13 mouse cellular contexts compared by ENCODE assay signal in the genomic region with DNA sequence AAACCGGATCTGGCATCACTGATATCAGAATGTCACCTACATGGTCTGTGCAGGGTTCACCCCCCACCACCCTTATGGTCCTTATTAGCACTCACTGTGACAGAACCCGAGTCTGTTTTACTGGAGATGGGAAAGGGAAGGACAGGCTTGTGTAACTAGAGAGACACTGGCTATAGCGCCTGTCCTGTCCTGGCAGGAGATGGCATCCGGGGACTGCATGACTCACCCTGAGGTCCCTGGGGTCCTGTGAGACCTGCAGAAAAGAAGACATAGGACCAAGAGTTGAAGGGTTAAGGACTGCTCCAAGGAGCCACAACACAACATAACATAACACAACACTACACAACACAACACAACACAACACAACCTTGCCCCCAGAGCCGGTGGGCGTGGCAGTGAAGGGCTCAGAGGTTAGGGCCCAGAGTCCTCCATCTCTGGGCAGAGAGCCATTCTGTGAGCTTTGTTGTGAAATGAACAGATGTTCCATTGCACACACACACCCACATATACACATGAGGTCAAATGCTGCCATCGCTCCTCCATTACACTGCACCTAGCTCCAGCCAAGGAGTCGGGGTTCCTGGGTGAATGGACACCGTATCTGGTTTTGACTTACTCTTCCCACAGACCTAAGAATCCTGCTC. TPM values are rescaled to one million over a fixed set of nuclear protein-coding genes. Genes with fewer than 3 reads are reported as not detected.
DNase-seq lines count a peak whose midpoint lies in the region; ATAC-seq and TF ChIP-seq lines count a peak whose summit lies in the region.
"Had no signal": no experiment of that assay in that cellular context is flagged by ENCODE, and none has a peak within 500 bp of the region (broad histone marks: within the 10 kb centered on the region; RNA-seq: fewer than 3 reads in every experiment).

No protein-coding gene starts in this region.

- 0 out of 2 replicates have a peak overlapping the region, but pooled peaks have one; percentile 31 for H3K9ac ChIP-seq in forebrain, postnatal 0 days
- no peak overlapping the region for H3K9ac ChIP-seq in forebrain, embryonic 16.5 days (replicated peaks; ENCODE audit: low read depth, low read length)
- no peak overlapping the region for H3K9ac ChIP-seq in intestine, embryonic 15.5 days
- no peak overlapping the region for H3K9ac ChIP-seq in intestine, postnatal 0 days (ENCODE audit: low read depth, low read length)
- H3K9ac ChIP-seq in liver, postnatal 0 days (replicated peaks): no peak overlapping the region
- no peak overlapping the region for H3K9ac ChIP-seq in stomach, embryonic 15.5 days

- no peak for DNase-seq in forebrain, postnatal 0 days
- peak; percentile 40 for DNase-seq in liver, postnatal 0 days
- no peak for DNase-seq in frontal cortex, postnatal 25 days (ENCODE audit: low spot score in 2 of 2)
- DNase-seq: cerebellum, adult 9-11 months; gastrocnemius, adult 2 months; thymus, adult 2 months had no signal

- TF ChIP-seq EP300 in liver, postnatal 0 days (IDR thresholded peaks at IDR 0.05; ENCODE audit: low read depth): no peak

- H3K9me3 ChIP-seq in forebrain, postnatal 0 days (ENCODE audit: low read length): no peaks in the 10 kb centered on the region
- H3K9me3 ChIP-seq in forebrain, embryonic 16.5 days (ENCODE audit: control insufficient read depth, low read length): no peaks in the 10 kb centered on the region
- H3K9me3 ChIP-seq in intestine, embryonic 15.5 days: no peaks in the 10 kb centered on the region
- no peaks in the 10 kb centered on the region for H3K9me3 ChIP-seq in intestine, postnatal 0 days (ENCODE audit: control insufficient read depth)
- no peaks in the 10 kb centered on the region for H3K9me3 ChIP-seq in liver, postnatal 0 days (ENCODE audit: low read length)
- no peaks in the 10 kb centered on the region for H3K9me3 ChIP-seq in stomach, embryonic 15.5 days
- H3K9me3 ChIP-seq: embryonic facial prominence, embryonic 12.5 days; kidney, embryonic 15.5 days had no signal

- no peaks in the 10 kb centered on the region for H3K36me3 ChIP-seq in forebrain, postnatal 0 days (ENCODE audit: insufficient read depth)
- no peaks in the 10 kb centered on the region for H3K36me3 ChIP-seq in forebrain, embryonic 16.5 days (ENCODE audit: control insufficient read depth, insufficient read depth)
- no peaks in the 10 kb centered on the region for H3K36me3 ChIP-seq in intestine, embryonic 15.5 days
- H3K36me3 ChIP-seq in intestine, postnatal 0 days (ENCODE audit: control insufficient read depth, insufficient read depth): no peaks in the 10 kb centered on the region
- H3K36me3 ChIP-seq in liver, postnatal 0 days (replicated peaks; ENCODE audit: insufficient read depth, low read length): no peaks in the 10 kb centered on the region
- H3K36me3 ChIP-seq in stomach, embryonic 15.5 days: no peaks in the 10 kb centered on the region
- H3K36me3 ChIP-seq: embryonic facial prominence, embryonic 12.5 days; kidney, embryonic 15.5 days had no signal

- H3K27me3 ChIP-seq in forebrain, postnatal 0 days (ENCODE audit: insufficient read depth, low read length): no peaks in the 10 kb centered on the region
- no peaks in the 10 kb centered on the region for H3K27me3 ChIP-seq in forebrain, embryonic 16.5 days (replicated peaks; ENCODE audit: control insufficient read depth, insufficient read depth, low read length)
- no peaks in the 10 kb centered on the region for H3K27me3 ChIP-seq in intestine, embryonic 15.5 days (replicated peaks)
- no peaks in the 10 kb centered on the region for H3K27me3 ChIP-seq in intestine, postnatal 0 days (replicated peaks; ENCODE audit: control insufficient read depth, insufficient read depth, low read length)
- H3K27me3 ChIP-seq in liver, postnatal 0 days (ENCODE audit: insufficient read depth, low read length): no peaks in the 10 kb centered on the region
- H3K27me3 ChIP-seq in stomach, embryonic 15.5 days (replicated peaks): no peaks in the 10 kb centered on the region
- H3K27me3 ChIP-seq: embryonic facial prominence, embryonic 12.5 days had no signal

- no peak overlapping the region for H3K4me2 ChIP-seq in forebrain, postnatal 0 days (ENCODE audit: low read depth)
- H3K4me2 ChIP-seq in forebrain, embryonic 16.5 days (ENCODE audit: low read length): no peak overlapping the region
- H3K4me2 ChIP-seq in intestine, embryonic 15.5 days (replicated peaks): no peak overlapping the region
- H3K4me2 ChIP-seq in intestine, postnatal 0 days (replicated peaks; ENCODE audit: low read depth): no peak overlapping the region
- no peak overlapping the region for H3K4me2 ChIP-seq in liver, postnatal 0 days (ENCODE audit: low read depth, low read length)
- H3K4me2 ChIP-seq in stomach, embryonic 15.5 days: no peak overlapping the region
- H3K4me2 ChIP-seq: embryonic facial prominence, embryonic 12.5 days; kidney, embryonic 15.5 days had no signal

- no peak for TF ChIP-seq CTCF in forebrain, postnatal 0 days (IDR thresholded peaks at IDR 0.05; ENCODE audit: low read depth)
- TF ChIP-seq CTCF in intestine, postnatal 0 days (IDR thresholded peaks at IDR 0.05; ENCODE audit: low read depth): no peak
- TF ChIP-seq CTCF in liver, postnatal 0 days (IDR thresholded peaks at IDR 0.05; ENCODE audit: low read depth): no peak

- 84% methylated on average over 9 of the region's 9 CpGs for WGBS in forebrain, postnatal 0 days
- WGBS in forebrain, embryonic 16.5 days: 90% methylated on average over 9 of the region's 9 CpGs
- 81% methylated on average over 9 of the region's 9 CpGs for WGBS in intestine, embryonic 15.5 days
- WGBS in intestine, postnatal 0 days: 84% methylated on average over 9 of the region's 9 CpGs
- WGBS in liver, postnatal 0 days (ENCODE audit: insufficient replicate concordance): 76% methylated on average over 9 of the region's 9 CpGs
- WGBS in stomach, embryonic 15.5 days: 81% methylated on average over 9 of the region's 9 CpGs

- H3K4me1 ChIP-seq in forebrain, postnatal 0 days (ENCODE audit: insufficient read depth): 0 out of 2 replicates have a peak, but pooled peaks cover 3% of the 10 kb centered on the region
- H3K4me1 ChIP-seq in forebrain, embryonic 16.5 days (replicated peaks; ENCODE audit: control insufficient read depth, insufficient read depth, low read length): peaks cover 6% of the 10 kb centered on the region
- H3K4me1 ChIP-seq in intestine, embryonic 15.5 days (replicated peaks): peaks cover 8% of the 10 kb centered on the region; the same call in 1 of the 2 replicates
- H3K4me1 ChIP-seq in intestine, postnatal 0 days (replicated peaks; ENCODE audit: control insufficient read depth, insufficient read depth, low read length): no peaks in the 10 kb centered on the region
- no peaks in the 10 kb centered on the region; the same call in 1 of the 2 replicates for H3K4me1 ChIP-seq in liver, postnatal 0 days (ENCODE audit: insufficient read depth)
- peaks cover 9% of the 10 kb centered on the region for H3K4me1 ChIP-seq in stomach, embryonic 15.5 days

- no peak for ATAC-seq in forebrain, postnatal 0 days
- no peak for ATAC-seq in forebrain, embryonic 16.5 days
- ATAC-seq in intestine, embryonic 15.5 days: no peak
- ATAC-seq in intestine, postnatal 0 days: no peak
- peak; percentile 85 for ATAC-seq in liver, postnatal 0 days
- no peak for ATAC-seq in stomach, embryonic 15.5 days (ENCODE audit: insufficient read depth, low FRiP score, low read depth)
- no peak for ATAC-seq in granulocyte monocyte progenitor cell, adult 5-6 weeks (replicated peaks; ENCODE audit: poor library complexity, severe bottlenecking)

- no peak overlapping the region for H3K4me3 ChIP-seq in forebrain, postnatal 0 days (ENCODE audit: low read depth, low read length)
- no peak overlapping the region for H3K4me3 ChIP-seq in forebrain, embryonic 16.5 days (replicated peaks; ENCODE audit: low read length)
- H3K4me3 ChIP-seq in intestine, embryonic 15.5 days (replicated peaks): no peak overlapping the region
- H3K4me3 ChIP-seq in intestine, postnatal 0 days (ENCODE audit: low read depth, low read length): no peak overlapping the region
- H3K4me3 ChIP-seq in liver, postnatal 0 days (ENCODE audit: low read depth, low read length): no peak overlapping the region
- H3K4me3 ChIP-seq in stomach, embryonic 15.5 days (replicated peaks): no peak overlapping the region
- H3K4me3 ChIP-seq: embryonic facial prominence, embryonic 12.5 days; kidney, embryonic 15.5 days had no signal

- no peak overlapping the region for H3K27ac ChIP-seq in forebrain, postnatal 0 days (ENCODE audit: low read depth, low read length)
- H3K27ac ChIP-seq in forebrain, embryonic 16.5 days (ENCODE audit: low read length): no peak overlapping the region
- peak overlapping the region; percentile 62; the same call in 1 of the 2 replicates for H3K27ac ChIP-seq in intestine, embryonic 15.5 days
- H3K27ac ChIP-seq in intestine, postnatal 0 days (ENCODE audit: low read depth, low read length): no peak overlapping the region
- no peak overlapping the region; the same call in 1 of the 2 replicates for H3K27ac ChIP-seq in liver, postnatal 0 days (ENCODE audit: low read depth)
- H3K27ac ChIP-seq in stomach, embryonic 15.5 days: peak overlapping the region; percentile 4; the same call in 1 of the 2 replicates

RNA-seq across cellular contexts. Expression of a gene that starts 32.0 kb away (rescaled TPM):
- total RNA-seq in forebrain, postnatal 0 days (2014; rRNA removed): 0.08 and 0.57 TPM in 2 replicates
- polyA plus RNA-seq in forebrain, postnatal 0 days (2015; fragmentation: Nextera tagmentation; extraction: Ambion mirVana): 0.08 and 0.42 TPM in 2 replicates
- 0.04 and 0.11 TPM in 2 replicates for polyA plus RNA-seq in forebrain, embryonic 16.5 days (2015; fragmentation: Nextera tagmentation; extraction: Ambion mirVana)
- polyA plus RNA-seq in intestine, embryonic 15.5 days (2015; fragmentation: Nextera tagmentation; extraction: Ambion mirVana): 0.58 and 0.78 TPM in 2 replicates
- polyA plus RNA-seq in intestine, postnatal 0 days (2015; fragmentation: Nextera tagmentation; extraction: Ambion mirVana): 0.30 and 0.34 TPM in 2 replicates
- polyA plus RNA-seq in liver, postnatal 0 days (2015; fragmentation: Nextera tagmentation; extraction: Ambion mirVana): 0.11 and 0.14 TPM in 2 replicates
- polyA plus RNA-seq in stomach, embryonic 15.5 days (2015; fragmentation: Nextera tagmentation; extraction: Ambion mirVana): 8.8 and 12.3 TPM in 2 replicates
- total RNA-seq in granulocyte monocyte progenitor cell, adult 5-6 weeks (2014; fragmentation: Nextera tagmentation): not detected in 2 replicates
- total RNA-seq in granulocyte monocyte progenitor cell, adult 5-6 weeks (2017): 0.22 TPM in 1 of 2 replicates, not detected in the other
- total RNA-seq: gastrocnemius, adult 2 months had no signal

Comparison
In these comparisons a context has a peak if more than half of its experiments do, and no peak if none do; other contexts are left out.
1. H3K27ac ChIP-seq: peak in intestine, embryonic 15.5 days (single experiment) and stomach, embryonic 15.5 days (single experiment); none in forebrain, postnatal 0 days (single experiment), forebrain, embryonic 16.5 days (single experiment), intestine, postnatal 0 days (single experiment) and liver, postnatal 0 days (single experiment).